Mouse (Mus musculus) ovary, postnatal 10 days (tissue): ENCODE results near the gene Asb10.

Experiments used
- DNase-seq: peaks from one replicate; pipeline ENCODE4 v3.0.0; 2022; ENCODE audit warnings: low spot score

The Asb10 gene

GRCm38 (mm10) chr5:24535731-24536130, 5.0 kb downstream of the Asb10 start:
- DNase-seq = no peak

GRCm38 (mm10) chr5:24534292-24534691, 6.5 kb downstream of the Asb10 start:
- no peak for DNase-seq

GRCm38 (mm10) chr5:24533391-24533790, 7.4 kb downstream of the Asb10 start:
- DNase-seq = no peak

- DNase-seq = peak; percentile 92
Observed at GRCm38 (mm10) chr5:24530042-24530689, 10.6 kb downstream of the Asb10 start.

GRCm38 (mm10) chr5:24527780-24528179, 13.0 kb downstream of the Asb10 start:
- no peak for DNase-seq

- no peak for DNase-seq
Observed at GRCm38 (mm10) chr5:24526889-24527230, 13.9 kb downstream of the Asb10 start, which contains the start of gene Gbx1. TSS of gene Gbx1 (minus strand) at chr5:24527202.

GRCm38 (mm10) chr5:24526190-24526888, 14.4 kb downstream of the Asb10 start:
- DNase-seq = no peak

GRCm38 (mm10) chr5:24525360-24526189, 15.2 kb downstream of the Asb10 start:
- no peak for DNase-seq

GRCm38 (mm10) chr5:24524522-24524921, 16.3 kb downstream of the Asb10 start:
- DNase-seq = no peak

- no peak for DNase-seq
Observed at GRCm38 (mm10) chr5:24523806-24524205, 17.0 kb downstream of the Asb10 start.

GRCm38 (mm10) chr5:24521366-24521765, 19.4 kb downstream of the Asb10 start:
- DNase-seq = no peak

GRCm38 (mm10) chr5:24512271-24512670, 28.5 kb downstream of the Asb10 start:
- no peak for DNase-seq

GRCm38 (mm10) chr5:24510635-24511034, 30.1 kb downstream of the Asb10 start:
- no peak for DNase-seq

GRCm38 (mm10) chr5:24508406-24508805, 32.4 kb downstream of the Asb10 start:
- no peak for DNase-seq

GRCm38 (mm10) chr5:24505513-24505912, 35.3 kb downstream of the Asb10 start:
- no peak for DNase-seq

GRCm38 (mm10) chr5:24502786-24503185, 38.0 kb downstream of the Asb10 start:
- DNase-seq = no peak

GRCm38 (mm10) chr5:24500851-24501250, 39.9 kb downstream of the Asb10 start:
- no peak for DNase-seq

- DNase-seq = no peak
Observed at GRCm38 (mm10) chr5:24499113-24499512, 41.7 kb downstream of the Asb10 start.

GRCm38 (mm10) chr5:24497526-24497925, 43.3 kb downstream of the Asb10 start:
- no peak for DNase-seq

- no peak for DNase-seq
Observed at GRCm38 (mm10) chr5:24496756-24497155, 44.0 kb downstream of the Asb10 start.

GRCm38 (mm10) chr5:24495019-24495418, 45.8 kb downstream of the Asb10 start:
- no peak for DNase-seq

- no peak for DNase-seq
Observed at GRCm38 (mm10) chr5:24492546-24493285, 48.1 kb downstream of the Asb10 start.
